ENCODE assay signal across 18 mouse cellular contexts in the genomic region with DNA sequence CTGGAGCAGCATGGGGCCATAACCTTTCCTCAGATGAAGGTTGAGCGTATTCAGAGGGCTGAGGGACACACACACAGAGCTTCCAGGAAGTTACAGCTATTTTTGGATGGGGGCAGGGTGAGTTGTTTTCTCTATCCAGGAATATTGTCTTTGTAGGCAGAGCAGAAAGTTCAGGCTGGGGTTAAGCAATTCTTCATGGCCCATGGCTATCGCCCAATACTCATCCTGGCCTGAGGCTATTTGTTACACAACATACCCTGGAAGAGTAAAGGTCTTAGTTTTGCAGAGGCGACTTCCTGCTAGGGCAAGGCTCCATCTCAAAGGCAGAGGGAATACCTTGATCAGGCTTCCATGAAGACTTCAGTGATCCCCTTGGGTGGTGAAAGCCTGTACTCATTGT. TPM values are rescaled to one million over a fixed set of nuclear protein-coding genes. Genes with fewer than 3 reads are reported as not detected.
A peak's percentile ranks its signal among the peaks of the same experiment; 100 is the strongest.
DNase-seq lines count a peak whose midpoint lies in the region; ATAC-seq lines count a peak whose summit lies in the region.
"Had no signal": no experiment of that assay in that cellular context is flagged by ENCODE, and none has a peak within 500 bp of the region (broad histone marks: within the 10 kb centered on the region; RNA-seq: fewer than 3 reads in every experiment).

No protein-coding gene starts in this region.

- H3K27ac ChIP-seq in liver, embryonic 13.5 days = no peak overlapping the region
- H3K27ac ChIP-seq: embryonic facial prominence, embryonic 12.5 days; hindbrain, embryonic 13.5 days; kidney, postnatal 0 days; limb, embryonic 13.5 days had no signal

- ATAC-seq in liver, embryonic 13.5 days (ENCODE audit: low read depth) = peak; percentile 70

- no peaks in the 10 kb centered on the region for H3K36me3 ChIP-seq in liver, embryonic 13.5 days
- H3K36me3 ChIP-seq: embryonic facial prominence, embryonic 12.5 days; hindbrain, embryonic 13.5 days; limb, embryonic 13.5 days had no signal

- no peaks in the 10 kb centered on the region for H3K4me1 ChIP-seq in liver, embryonic 13.5 days (replicated peaks)
- H3K4me1 ChIP-seq: embryonic facial prominence, embryonic 12.5 days; hindbrain, embryonic 13.5 days; limb, embryonic 13.5 days; megakaryocyte, embryonic 14.5 days had no signal

- peak; percentile 29 for DNase-seq in adrenal gland, postnatal 10 days
- no peak for DNase-seq in adrenal gland, postnatal 25 days
- DNase-seq in kidney, postnatal 25 days = peak; percentile 30 to 61
- DNase-seq in kidney, postnatal 14 days = no peak
- no peak for DNase-seq in liver, embryonic 13.5 days
- no peak for DNase-seq in cerebellum, adult 9-11 months
- DNase-seq in gastrocnemius, postnatal 10 days = no peak
- no peak for DNase-seq in cerebellum, adult 18-20 months
- DNase-seq: adrenal gland, adult 8-10 months; cerebellum, adult 8-10 months; heart, postnatal 14 days; lung, postnatal 10 days; thymus, adult 2 months had no signal

- no peaks in the 10 kb centered on the region for H3K9me3 ChIP-seq in liver, embryonic 13.5 days (replicated peaks)
- H3K9me3 ChIP-seq: embryonic facial prominence, embryonic 12.5 days; hindbrain, embryonic 13.5 days had no signal

- 56% methylated on average over 3 of the region's 3 CpGs for WGBS in liver, embryonic 13.5 days (ENCODE audit: insufficient replicate concordance)

- H3K9ac ChIP-seq in liver, embryonic 13.5 days = no peak overlapping the region
- H3K9ac ChIP-seq: embryonic facial prominence, embryonic 12.5 days; hindbrain, embryonic 13.5 days; limb, embryonic 13.5 days had no signal

- no peak overlapping the region for H3K4me3 ChIP-seq in liver, embryonic 13.5 days (replicated peaks)
- H3K4me3 ChIP-seq: embryonic facial prominence, embryonic 12.5 days; hindbrain, embryonic 13.5 days; limb, embryonic 13.5 days; megakaryocyte, embryonic 14.5 days had no signal

- no peaks in the 10 kb centered on the region for H3K27me3 ChIP-seq in liver, embryonic 13.5 days
- H3K27me3 ChIP-seq: embryonic facial prominence, embryonic 12.5 days; hindbrain, embryonic 13.5 days; limb, embryonic 13.5 days; megakaryocyte, embryonic 14.5 days had no signal

- no peak overlapping the region for H3K4me2 ChIP-seq in liver, embryonic 13.5 days
- H3K4me2 ChIP-seq: embryonic facial prominence, embryonic 12.5 days; hindbrain, embryonic 13.5 days; limb, embryonic 13.5 days had no signal

RNA-seq across cellular contexts. Expression of gene 4930524J08Rik, which starts 15.3 kb away (rescaled TPM):
- 1 to 10 TPM; 2.6 to 4.1 TPM for total RNA-seq in adrenal gland, postnatal 10 days (2021)
- 1.7 and 3.5 TPM in 2 replicates for total RNA-seq in adrenal gland, postnatal 25 days (2021)
- polyA plus RNA-seq in liver, embryonic 13.5 days (2015; fragmentation: Nextera tagmentation; extraction: Ambion mirVana) = 0.46 and 0.59 TPM in 2 replicates
- total RNA-seq in gastrocnemius, postnatal 10 days (2021) = 1 to 10 TPM; 1.1 to 1.2 TPM

RNA-seq across cellular contexts. Expression of gene Hnrnpd, which starts 15.4 kb away (rescaled TPM):
- 100 to 1,000 TPM; 170 to 220 TPM for total RNA-seq in adrenal gland, postnatal 10 days (2021)
- total RNA-seq in adrenal gland, postnatal 25 days (2021) = 133 and 183 TPM in 2 replicates
- 84.1 and 109 TPM in 2 replicates for polyA plus RNA-seq in liver, embryonic 13.5 days (2015; fragmentation: Nextera tagmentation; extraction: Ambion mirVana)
- 100 to 1,000 TPM; 129 to 153 TPM for total RNA-seq in gastrocnemius, postnatal 10 days (2021)

RNA-seq across cellular contexts. Expression of gene Hnrnpdl, which starts 45.3 kb away (rescaled TPM):
- 100 to 1,000 TPM in 1 of 2 experiments, 10 to 100 TPM in 1; 96.1 to 145 TPM for total RNA-seq in adrenal gland, postnatal 10 days (2021)
- 139 and 144 TPM in 2 replicates for total RNA-seq in adrenal gland, postnatal 25 days (2021)
- 63.6 and 67.9 TPM in 2 replicates for polyA plus RNA-seq in liver, embryonic 13.5 days (2015; fragmentation: Nextera tagmentation; extraction: Ambion mirVana)
- 100 to 1,000 TPM in 1 of 2 experiments, 10 to 100 TPM in 1; 92.8 to 105 TPM for total RNA-seq in gastrocnemius, postnatal 10 days (2021)

RNA-seq across cellular contexts. Expression of gene Enoph1, which starts 45.6 kb away (rescaled TPM):
- total RNA-seq in adrenal gland, postnatal 10 days (2021) = 10 to 100 TPM; 23.2 to 29.4 TPM
- 37.6 and 38.3 TPM in 2 replicates for total RNA-seq in adrenal gland, postnatal 25 days (2021)
- 25.8 and 29.3 TPM in 2 replicates for polyA plus RNA-seq in liver, embryonic 13.5 days (2015; fragmentation: Nextera tagmentation; extraction: Ambion mirVana)
- total RNA-seq in gastrocnemius, postnatal 10 days (2021) = 10 to 100 TPM in 1 of 2 experiments, 1 to 10 TPM in 1; 9.0 to 10.5 TPM

Comparison
In these comparisons a context has a peak if more than half of its experiments do, and no peak if none do; other contexts are left out.
1. DNase-seq: peak in adrenal gland, postnatal 10 days (single experiment) and kidney, postnatal 25 days (2 of 2); none in adrenal gland, postnatal 25 days (single experiment), kidney, postnatal 14 days (single experiment), liver, embryonic 13.5 days (single experiment), cerebellum, adult 9-11 months (single experiment), gastrocnemius, postnatal 10 days (single experiment) and cerebellum, adult 18-20 months (0 of 2).